Mouse (Mus musculus): ENCODE results near the gene Rarb.

DNA sequence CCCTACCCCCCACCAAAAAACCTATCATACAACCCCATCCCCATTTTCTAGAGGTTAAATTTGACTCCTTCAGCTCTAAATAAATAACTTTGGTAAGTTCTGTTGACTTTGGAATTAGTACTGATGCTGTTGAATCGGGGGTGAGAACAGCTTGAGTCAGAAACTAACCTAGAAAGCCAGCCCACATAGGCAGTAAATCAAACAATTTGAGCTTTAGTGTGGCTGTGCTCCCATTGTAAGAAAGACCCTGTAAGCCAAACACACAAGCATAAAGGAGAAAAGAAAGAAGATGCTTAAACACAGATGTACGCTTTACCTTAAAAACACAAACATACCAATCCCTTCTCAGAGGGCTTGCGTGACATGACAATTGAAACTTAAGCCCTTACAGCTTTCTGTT, 140.6 kb downstream of the Rarb start:
- no peak for TF ChIP-seq GATA1 (IDR thresholded peaks at IDR 0.05; ENCODE audit: borderline replicate concordance, low read length)
- TF ChIP-seq FLI1 (IDR thresholded peaks at IDR 0.05; ENCODE audit: low read length) = no peak
